Mouse (Mus musculus): ENCODE measurements around the gene Tsc22d4. TPM values are rescaled to one million over a fixed set of nuclear protein-coding genes. Genes with fewer than 3 reads are reported as not detected.
A peak's percentile ranks its signal among the peaks of the same experiment; 100 is the strongest.
"Not testable (repeated sequence)": the region's sequence is repeated elsewhere in the genome, so short reads cannot be mapped to it uniquely, and the experiment has no call there.

The Tsc22d4 gene
- polyA plus RNA-seq, 1 experiment = 138 TPM

GRCm38 (mm10) chr5:137741023-137741931, 4.3 kb upstream of the Tsc22d4 start, which contains the start of gene Nyap1:
Gene Nyap1, minus strand, starts transcription at chr5:137741607.
- DNase-seq (ENCODE audit: low read depth) = no peak

GRCm38 (mm10) chr5:137742048-137742447, 3.5 kb upstream of the Tsc22d4 start:
- no peak for DNase-seq (ENCODE audit: low read depth)

GRCm38 (mm10) chr5:137742836-137743235, 2.7 kb upstream of the Tsc22d4 start:
- DNase-seq (ENCODE audit: low read depth) = no peak

- no peak for DNase-seq (ENCODE audit: low read depth)
Measured at GRCm38 (mm10) chr5:137744197-137744596, 1.3 kb upstream of the Tsc22d4 start.

GRCm38 (mm10) chr5:137746282-137746850, 836 bp downstream of the Tsc22d4 start:
- DNase-seq (ENCODE audit: low read depth) = no peak

- no peak for DNase-seq (ENCODE audit: low read depth)
Measured at GRCm38 (mm10) chr5:137746851-137747325, 1.4 kb downstream of the Tsc22d4 start.

- no peak for DNase-seq (ENCODE audit: low read depth)
Measured at GRCm38 (mm10) chr5:137747326-137747961, 1.9 kb downstream of the Tsc22d4 start.

GRCm38 (mm10) chr5:137748130-137748770, 2.7 kb downstream of the Tsc22d4 start:
- no peak for DNase-seq (ENCODE audit: low read depth)

GRCm38 (mm10) chr5:137749196-137749836, 3.8 kb downstream of the Tsc22d4 start:
- no peak for DNase-seq (ENCODE audit: low read depth)

GRCm38 (mm10) chr5:137750212-137750611, 4.7 kb downstream of the Tsc22d4 start:
- DNase-seq (ENCODE audit: low read depth) = not testable (repeated sequence)

GRCm38 (mm10) chr5:137751221-137751887, 5.8 kb downstream of the Tsc22d4 start:
- no peak for DNase-seq (ENCODE audit: low read depth)

GRCm38 (mm10) chr5:137751988-137752387, 6.5 kb downstream of the Tsc22d4 start:
- DNase-seq (ENCODE audit: low read depth) = no peak

- DNase-seq (ENCODE audit: low read depth) = no peak
Measured at GRCm38 (mm10) chr5:137753111-137753832, 7.7 kb downstream of the Tsc22d4 start.

GRCm38 (mm10) chr5:137755425-137755824, 9.9 kb downstream of the Tsc22d4 start:
- DNase-seq (ENCODE audit: low read depth) = no peak

- no peak for DNase-seq (ENCODE audit: low read depth)
Measured at GRCm38 (mm10) chr5:137756106-137756505, 10.6 kb downstream of the Tsc22d4 start.

- no peak for DNase-seq (ENCODE audit: low read depth)
Measured at GRCm38 (mm10) chr5:137756882-137757661, 11.5 kb downstream of the Tsc22d4 start.

GRCm38 (mm10) chr5:137757887-137758286, 12.4 kb downstream of the Tsc22d4 start:
- no peak for DNase-seq (ENCODE audit: low read depth)

GRCm38 (mm10) chr5:137758921-137759534, 13.5 kb downstream of the Tsc22d4 start:
- no peak for DNase-seq (ENCODE audit: low read depth)

- peak; percentile 81 for DNase-seq (ENCODE audit: low read depth)
Measured at GRCm38 (mm10) chr5:137759971-137760412, 14.5 kb downstream of the Tsc22d4 start.
